Comparison of ENCODE assay signal across 9 mouse cellular contexts in genomic region chr2:170826821-170827441, GRCm38 (mm10).
A peak's percentile ranks its signal among the peaks of the same experiment; 100 is the strongest.
DNase-seq lines count a peak whose midpoint lies in the region; ATAC-seq lines count a peak whose summit lies in the region.
"Had no signal": no experiment of that assay in that cellular context is flagged by ENCODE, and none has a peak within 500 bp of the region (broad histone marks: within the 10 kb centered on the region; RNA-seq: fewer than 3 reads in every experiment).

No protein-coding gene starts in this region.

- no peaks in the 10 kb centered on the region for H3K4me1 ChIP-seq in hindbrain, embryonic 11.5 days (replicated peaks; ENCODE audit: control insufficient read depth, insufficient read depth, low read length)
- H3K4me1 ChIP-seq in hindbrain, embryonic 10.5 days (replicated peaks), result peaks cover 23% of the 10 kb centered on the region
- H3K4me1 ChIP-seq in heart, embryonic 14.5 days (ENCODE audit: control insufficient read depth in 2 of 2, insufficient read depth in 2 of 2, low read length in 2 of 2), result no peaks in the 10 kb centered on the region
- H3K4me1 ChIP-seq in neural tube, embryonic 13.5 days (replicated peaks), result peaks cover 39% of the 10 kb centered on the region

- H3K4me3 ChIP-seq in hindbrain, embryonic 11.5 days (ENCODE audit: low read depth, low read length), result no peak overlapping the region
- no peak overlapping the region for H3K4me3 ChIP-seq in hindbrain, embryonic 10.5 days
- no peak overlapping the region for H3K4me3 ChIP-seq in heart, embryonic 14.5 days (ENCODE audit: control insufficient read depth in 1 of 2, insufficient read depth in 1 of 2, low read depth in 1 of 2, low read length in 2 of 2)
- no peak overlapping the region for H3K4me3 ChIP-seq in neural tube, embryonic 13.5 days

- WGBS in hindbrain, embryonic 11.5 days, result 69% methylated on average over 17 of the region's 17 CpGs
- 78% methylated on average over 17 of the region's 17 CpGs for WGBS in hindbrain, embryonic 10.5 days
- 68% methylated on average over 17 of the region's 17 CpGs for WGBS in heart, embryonic 14.5 days
- 31% methylated on average over 17 of the region's 17 CpGs for WGBS in neural tube, embryonic 13.5 days

- no peak for ATAC-seq in hindbrain, embryonic 11.5 days (ENCODE audit: low FRiP score)
- ATAC-seq in heart, embryonic 14.5 days (ENCODE audit: insufficient number of reproducible peaks, insufficient read depth, low FRiP score, low read depth), result no peak
- 0 out of 2 replicates have a peak, but pooled peaks have one; percentile 29 for ATAC-seq in neural tube, embryonic 13.5 days (ENCODE audit: low read depth)

- 0 out of 2 replicates have a peak overlapping the region, but pooled peaks have one; percentile 24 for H3K27ac ChIP-seq in hindbrain, embryonic 11.5 days (ENCODE audit: low read depth, low read length)
- no peak overlapping the region for H3K27ac ChIP-seq in hindbrain, embryonic 10.5 days
- no peak overlapping the region for H3K27ac ChIP-seq in heart, embryonic 14.5 days (replicated peaks in 1 of 2; ENCODE audit: control insufficient read depth in 1 of 2, insufficient read depth in 1 of 2, low read depth in 2 of 2, low read length in 2 of 2)
- peak overlapping the region; percentile 59 for H3K27ac ChIP-seq in neural tube, embryonic 13.5 days (replicated peaks)

- no peaks in the 10 kb centered on the region for H3K9me3 ChIP-seq in hindbrain, embryonic 11.5 days (ENCODE audit: control insufficient read depth, low read length)
- no peaks in the 10 kb centered on the region for H3K9me3 ChIP-seq in hindbrain, embryonic 10.5 days
- H3K9me3 ChIP-seq in heart, embryonic 14.5 days (ENCODE audit: control insufficient read depth, low read length), result no peaks in the 10 kb centered on the region
- no peaks in the 10 kb centered on the region for H3K9me3 ChIP-seq in neural tube, embryonic 13.5 days

- H3K9ac ChIP-seq in hindbrain, embryonic 11.5 days (ENCODE audit: low read depth, low read length), result no peak overlapping the region
- no peak overlapping the region for H3K9ac ChIP-seq in heart, embryonic 14.5 days (ENCODE audit: low read length)
- no peak overlapping the region for H3K9ac ChIP-seq in neural tube, embryonic 13.5 days

- no peak overlapping the region for H3K4me2 ChIP-seq in hindbrain, embryonic 11.5 days (replicated peaks; ENCODE audit: low read depth, low read length)
- H3K4me2 ChIP-seq in heart, embryonic 14.5 days (ENCODE audit: low read length), result peak overlapping the region; percentile 23; the same call in 1 of the 2 replicates
- peak overlapping the region; percentile 42 for H3K4me2 ChIP-seq in neural tube, embryonic 13.5 days

- H3K36me3 ChIP-seq in hindbrain, embryonic 11.5 days (ENCODE audit: control insufficient read depth, insufficient read depth, low read length), result no peaks in the 10 kb centered on the region
- H3K36me3 ChIP-seq in hindbrain, embryonic 10.5 days, result no peaks in the 10 kb centered on the region
- no peaks in the 10 kb centered on the region for H3K36me3 ChIP-seq in heart, embryonic 14.5 days (ENCODE audit: control insufficient read depth, insufficient read depth, low read length)
- no peaks in the 10 kb centered on the region for H3K36me3 ChIP-seq in neural tube, embryonic 13.5 days

- no peak for DNase-seq in hindbrain, embryonic 11.5 days (ENCODE audit: low spot score)
- DNase-seq in hindbrain, embryonic 10.5 days (ENCODE audit: low spot score), result no peak
- DNase-seq in kidney, postnatal 36 days, result peak; percentile 65 to 68
- DNase-seq in layer of hippocampus, adult 9-11 months, result no peak
- no peak for DNase-seq in right cerebral cortex, adult 18-20 months
- no peak for DNase-seq in cerebellum, adult 9-10 months

- no peaks in the 10 kb centered on the region for H3K27me3 ChIP-seq in hindbrain, embryonic 11.5 days (ENCODE audit: control insufficient read depth, insufficient read depth, low read length)
- H3K27me3 ChIP-seq in hindbrain, embryonic 10.5 days (ENCODE audit: insufficient read depth, poor library complexity, severe bottlenecking), result no peaks in the 10 kb centered on the region
- H3K27me3 ChIP-seq in heart, embryonic 14.5 days (ENCODE audit: control insufficient read depth, insufficient read depth, low read length), result no peaks in the 10 kb centered on the region
- no peaks in the 10 kb centered on the region for H3K27me3 ChIP-seq in neural tube, embryonic 13.5 days
- H3K27me3 ChIP-seq: CH12.LX had no signal

Comparison
In these comparisons a context has a peak if more than half of its experiments do, and no peak if none do; other contexts are left out.
1. H3K27ac ChIP-seq: peak in hindbrain, embryonic 11.5 days (single experiment) and neural tube, embryonic 13.5 days (single experiment); none in hindbrain, embryonic 10.5 days (single experiment) and heart, embryonic 14.5 days (0 of 2).
2. DNase-seq: peak in kidney, postnatal 36 days (2 of 2); none in hindbrain, embryonic 11.5 days (single experiment), hindbrain, embryonic 10.5 days (single experiment), layer of hippocampus, adult 9-11 months (single experiment), right cerebral cortex, adult 18-20 months (single experiment) and cerebellum, adult 9-10 months (single experiment).